Mouse (Mus musculus) kidney, adult 9 months (tissue): ENCODE data around the gene Clmn.

Source experiments
- DNase-seq: peaks from one replicate; pipeline ENCODE4 v3.0.0; 2022

Gene Clmn

GRCm38 (mm10) chr12:104810923-104811443 is 53.9 kb downstream of the Clmn start:
- no peak for DNase-seq

GRCm38 (mm10) chr12:104808421-104809067 is 56.3 kb downstream of the Clmn start:
- DNase-seq = no peak

- no peak for DNase-seq
These were observed 58.0 kb downstream of the Clmn start for GRCm38 (mm10) chr12:104806680-104807375.

- no peak for DNase-seq
These were observed 63.2 kb downstream of the Clmn start for GRCm38 (mm10) chr12:104801494-104802260.

- DNase-seq = no peak
These were observed 65.5 kb downstream of the Clmn start for GRCm38 (mm10) chr12:104799365-104799764.

- no peak for DNase-seq
These were observed 67.0 kb downstream of the Clmn start for GRCm38 (mm10) chr12:104797905-104798304.

GRCm38 (mm10) chr12:104796635-104797378 is 68.1 kb downstream of the Clmn start:
- no peak for DNase-seq

- no peak for DNase-seq
These were observed 69.9 kb downstream of the Clmn start for GRCm38 (mm10) chr12:104794957-104795356.

- no peak for DNase-seq
These were observed 71.4 kb downstream of the Clmn start for GRCm38 (mm10) chr12:104793486-104793885.

GRCm38 (mm10) chr12:104777603-104778002 is 87.3 kb downstream of the Clmn start:
- no peak for DNase-seq

- DNase-seq = no peak
These were observed 92.9 kb downstream of the Clmn start for GRCm38 (mm10) chr12:104771941-104772340.

GRCm38 (mm10) chr12:104769201-104769785 is 95.6 kb downstream of the Clmn start:
- no peak for DNase-seq

GRCm38 (mm10) chr12:104767183-104767582 is 97.7 kb downstream of the Clmn start:
- DNase-seq = peak; percentile 15

- no peak for DNase-seq
These were observed 99.1 kb downstream of the Clmn start for GRCm38 (mm10) chr12:104765761-104766160.

GRCm38 (mm10) chr12:104765116-104765515 is 99.8 kb downstream of the Clmn start:
- peak; percentile 13 for DNase-seq

- DNase-seq = no peak
These were observed 101.0 kb downstream of the Clmn start for GRCm38 (mm10) chr12:104763918-104764317.

GRCm38 (mm10) chr12:104761411-104761810 is 103.5 kb downstream of the Clmn start:
- no peak for DNase-seq

- DNase-seq = no peak
These were observed 106.8 kb downstream of the Clmn start for GRCm38 (mm10) chr12:104758066-104758465.

GRCm38 (mm10) chr12:104753686-104754085 is 111.2 kb downstream of the Clmn start:
- DNase-seq = no peak

- DNase-seq = peak; percentile 97
These were observed 112.8 kb downstream of the Clmn start, which contains the start of gene Dicer1 for GRCm38 (mm10) chr12:104751814-104752765. Gene Dicer1, minus strand, starts transcription at chr12:104751952.

- DNase-seq = peak; percentile 35
These were observed 113.5 kb downstream of the Clmn start for GRCm38 (mm10) chr12:104751331-104751813.
